Mouse (Mus musculus) limb, embryonic 12.5 days (tissue): ENCODE data around the gene Lin7a. TPM values are rescaled to one million over a fixed set of nuclear protein-coding genes. Genes with fewer than 3 reads are reported as not detected.
"Not testable (repeated sequence)": the region's sequence is repeated elsewhere in the genome, so short reads cannot be mapped to it uniquely, and the experiment has no call there.

Experiments used
- ATAC-seq: fragments of 200-750 bp; cut with Nextera tagmentation; 2 replicates; pipeline ENCODE4 v1.8.0; 2017; ENCODE audit warnings: low read depth, moderate TSS enrichment; ENCODE audit not compliant: insufficient number of reproducible peaks, insufficient read depth, low FRiP score, low TSS enrichment
- H3K27ac ChIP-seq: fragments of 300-500 bp; sonication (generic); 2 replicates; pipeline ENCODE4 v1.5.1; 2016; ENCODE audit warnings: mild to moderate bottlenecking, moderate library complexity
- H3K27me3 ChIP-seq: fragments of 300-500 bp; sonication (generic); 2 replicates; pipeline ENCODE4 v1.6.1; 2016; ENCODE audit warnings: mild to moderate bottlenecking, moderate library complexity
- H3K36me3 ChIP-seq: fragments of 300-500 bp; sonication (generic); 2 replicates; pipeline ENCODE4 v1.6.1; 2016; ENCODE audit warnings: mild to moderate bottlenecking, moderate library complexity
- H3K4me1 ChIP-seq: fragments of 300-500 bp; sonication (generic); replicated peaks from 2 replicates; pipeline ENCODE4 v1.6.1; 2016
- H3K4me2 ChIP-seq: fragments of 300-500 bp; sonication (generic); 2 replicates; pipeline ENCODE4 v1.6.1; 2016; ENCODE audit warnings: mild to moderate bottlenecking, moderate library complexity
- H3K4me3 ChIP-seq: fragments of 300-500 bp; sonication (generic); replicated peaks from 2 replicates; pipeline ENCODE4 v1.5.1; 2016; ENCODE audit warnings: mild to moderate bottlenecking
- H3K9ac ChIP-seq: fragments of 300-500 bp; sonication (generic); replicated peaks from 2 replicates; pipeline ENCODE4 v1.6.1; 2016; ENCODE audit warnings: mild to moderate bottlenecking, moderate library complexity
- H3K9me3 ChIP-seq: fragments of 300-500 bp; sonication (generic); 2 replicates; pipeline ENCODE4 v1.6.1; 2016; ENCODE audit warnings: mild to moderate bottlenecking, moderate library complexity
- WGBS: fragments of 180-500 bp; shearing (Covaris S2); methylation state at CpG from one replicate; pipeline ENCODE4 v1.1.7; 2016; 5-methylcytosine and 5-hydroxymethylcytosine counted together
- polyA plus RNA-seq: library from polyadenylated mRNA; unstranded; fragments of >200 nt; fragmentation: Nextera tagmentation; extraction: Ambion mirVana; gene quantifications from 2 replicates; pipeline ENCODE4 v1.2.1, GENCODE M21; 2016

Lin7a gene
- polyA plus RNA-seq, 1 experiment from 2014 or later: 2.4 TPM

- H3K27me3 ChIP-seq: no peaks in the 10 kb centered on the region
Observed at GRCm38 (mm10) chr10:107238151-107238860, 33.2 kb upstream of the Lin7a start.

GRCm38 (mm10) chr10:107238861-107239435 lies 32.5 kb upstream of the Lin7a start:
- ATAC-seq: no peak
- Histone ChIP-seq H3K27ac (no peak overlapping the region), H3K9me3 (no peaks in the 10 kb centered on the region), H3K9ac (no peak overlapping the region), H3K4me1 (no peaks in the 10 kb centered on the region), H3K4me3 (no peak overlapping the region), H3K36me3 (no peaks in the 10 kb centered on the region), H3K27me3 (no peaks in the 10 kb centered on the region), H3K4me2 (no peak overlapping the region)
- 83% methylated on average over 3 of the region's 3 CpGs for WGBS

More at GRCm38 (mm10) chr10:107238151-107238860, 33.2 kb upstream of the Lin7a start:
- Histone ChIP-seq H3K4me1 (no peaks in the 10 kb centered on the region), H3K4me3 (no peak overlapping the region), H3K9me3 (no peaks in the 10 kb centered on the region), H3K9ac (no peak overlapping the region), H3K36me3 (no peaks in the 10 kb centered on the region), H3K27ac (no peak overlapping the region), H3K4me2 (no peak overlapping the region)
- no peak for ATAC-seq
- WGBS: 56% methylated on average over 2 of the region's 2 CpGs

- Histone ChIP-seq H3K9me3 (no peaks in the 10 kb centered on the region), H3K27ac (no peak overlapping the region), H3K4me2 (no peak overlapping the region), H3K4me1 (no peaks in the 10 kb centered on the region), H3K9ac (no peak overlapping the region), H3K4me3 (no peak overlapping the region), H3K36me3 (no peaks in the 10 kb centered on the region), H3K27me3 (no peaks in the 10 kb centered on the region)
- ATAC-seq: no peak
- WGBS: 75% methylated on average over 2 of the region's 2 CpGs
Observed at GRCm38 (mm10) chr10:107239651-107240330, 31.7 kb upstream of the Lin7a start.

- no peaks in the 10 kb centered on the region for H3K27me3 ChIP-seq
- H3K9me3 ChIP-seq: no peaks in the 10 kb centered on the region
- no peak overlapping the region for H3K4me3 ChIP-seq
- no peak overlapping the region for H3K9ac ChIP-seq
- H3K4me1 ChIP-seq: no peaks in the 10 kb centered on the region
- H3K36me3 ChIP-seq: no peaks in the 10 kb centered on the region
- ATAC-seq: no peak
- no peak overlapping the region for H3K4me2 ChIP-seq
- WGBS: 94% methylated on average over 1 of the region's 1 CpGs
- no peak overlapping the region for H3K27ac ChIP-seq
Observed at GRCm38 (mm10) chr10:107240446-107240845, 31.0 kb upstream of the Lin7a start.

- no peak for ATAC-seq
- no peak overlapping the region for H3K4me3 ChIP-seq
- no peak overlapping the region for H3K4me2 ChIP-seq
- no peaks in the 10 kb centered on the region for H3K4me1 ChIP-seq
- H3K27ac ChIP-seq: no peak overlapping the region
- no peaks in the 10 kb centered on the region for H3K36me3 ChIP-seq
- WGBS: 89% methylated on average over 3 of the region's 3 CpGs
- H3K9me3 ChIP-seq: no peaks in the 10 kb centered on the region
- H3K27me3 ChIP-seq: no peaks in the 10 kb centered on the region
- no peak overlapping the region for H3K9ac ChIP-seq
Observed at GRCm38 (mm10) chr10:107240986-107241385, 30.5 kb upstream of the Lin7a start.

- H3K36me3 ChIP-seq: no peaks in the 10 kb centered on the region
Observed at GRCm38 (mm10) chr10:107241406-107241805, 30.1 kb upstream of the Lin7a start.

GRCm38 (mm10) chr10:107241999-107242398 lies 29.5 kb upstream of the Lin7a start:
- not testable (repeated sequence) for H3K9me3 ChIP-seq, H3K27ac ChIP-seq, H3K36me3 ChIP-seq, H3K4me3 ChIP-seq, H3K9ac ChIP-seq, H3K27me3 ChIP-seq, H3K4me2 ChIP-seq, H3K4me1 ChIP-seq, ATAC-seq
- WGBS: 83% methylated on average over 1 of the region's 1 CpGs

More at GRCm38 (mm10) chr10:107241406-107241805, 30.1 kb upstream of the Lin7a start:
- Histone ChIP-seq H3K4me3 (no peak overlapping the region), H3K9me3 (no peaks in the 10 kb centered on the region), H3K4me1 (no peaks in the 10 kb centered on the region), H3K9ac (no peak overlapping the region), H3K27me3 (no peaks in the 10 kb centered on the region), H3K27ac (no peak overlapping the region), H3K4me2 (no peak overlapping the region)
- no peak for ATAC-seq

GRCm38 (mm10) chr10:107242696-107243400 lies 28.6 kb upstream of the Lin7a start:
- Histone ChIP-seq H3K9me3 (no peaks in the 10 kb centered on the region), H3K4me2 (no peak overlapping the region), H3K36me3 (no peaks in the 10 kb centered on the region), H3K9ac (no peak overlapping the region), H3K27me3 (no peaks in the 10 kb centered on the region), H3K27ac (no peak overlapping the region), H3K4me3 (no peak overlapping the region), H3K4me1 (no peaks in the 10 kb centered on the region)
- 78% methylated on average over 1 of the region's 1 CpGs for WGBS
- ATAC-seq: no peak

GRCm38 (mm10) chr10:107244211-107244610 lies 27.3 kb upstream of the Lin7a start:
- no peaks in the 10 kb centered on the region for H3K9me3 ChIP-seq
- no peak overlapping the region for H3K4me2 ChIP-seq
- ATAC-seq: no peak
- H3K27me3 ChIP-seq: no peaks in the 10 kb centered on the region
- H3K9ac ChIP-seq: no peak overlapping the region
- H3K4me1 ChIP-seq: no peaks in the 10 kb centered on the region
- H3K36me3 ChIP-seq: no peaks in the 10 kb centered on the region
- H3K4me3 ChIP-seq: no peak overlapping the region
- H3K27ac ChIP-seq: no peak overlapping the region
- 82% methylated on average over 2 of the region's 2 CpGs for WGBS

- no peaks in the 10 kb centered on the region for H3K9me3 ChIP-seq
- H3K4me1 ChIP-seq: no peaks in the 10 kb centered on the region
- no peaks in the 10 kb centered on the region for H3K27me3 ChIP-seq
- ATAC-seq: no peak
- H3K9ac ChIP-seq: no peak overlapping the region
- no peaks in the 10 kb centered on the region for H3K36me3 ChIP-seq
- 92% methylated on average over 4 of the region's 4 CpGs for WGBS
- no peak overlapping the region for H3K4me3 ChIP-seq
- no peak overlapping the region for H3K27ac ChIP-seq
- H3K4me2 ChIP-seq: no peak overlapping the region
Observed at GRCm38 (mm10) chr10:107244691-107245530, 26.6 kb upstream of the Lin7a start.

- Histone ChIP-seq H3K9ac (no peak overlapping the region), H3K27me3 (no peaks in the 10 kb centered on the region), H3K27ac (no peak overlapping the region), H3K9me3 (no peaks in the 10 kb centered on the region), H3K4me2 (no peak overlapping the region), H3K4me1 (no peaks in the 10 kb centered on the region), H3K36me3 (no peaks in the 10 kb centered on the region), H3K4me3 (no peak overlapping the region)
- WGBS: 33% methylated on average over 2 of the region's 2 CpGs
- ATAC-seq: no peak
Observed at GRCm38 (mm10) chr10:107245531-107245840, 26.0 kb upstream of the Lin7a start.
